Mouse (Mus musculus): ENCODE results near the gene Rab3d. TPM values are rescaled to one million over a fixed set of nuclear protein-coding genes. Genes with fewer than 3 reads are reported as not detected.
"Not testable (repeated sequence)": the region's sequence is repeated elsewhere in the genome, so short reads cannot be mapped to it uniquely, and the experiment has no call there.

The Rab3d gene
- polyA plus RNA-seq, 1 experiment from 2014 or later: 9.0 TPM

GRCm38 (mm10) chr9:21867726-21868125, 50.3 kb downstream of the Rab3d start:
- ATAC-seq (ENCODE audit: insufficient number of reproducible peaks, insufficient read depth, low FRiP score, low read depth): no peak
- Histone ChIP-seq H3K36me3 (ENCODE audit: control insufficient read depth, insufficient read depth, low read length) (no peaks in the 10 kb centered on the region), H3K9me3 (ENCODE audit: control insufficient read depth, low read length) (no peaks in the 10 kb centered on the region), H3K4me3 (ENCODE audit: control insufficient read depth in 1 of 2, insufficient read depth in 1 of 2, low read depth in 1 of 2, low read length in 2 of 2) (no peak overlapping the region), H3K4me2 (ENCODE audit: low read length) (no peak overlapping the region), H3K9ac (ENCODE audit: low read length) (no peak overlapping the region), H3K27me3 (ENCODE audit: control insufficient read depth, insufficient read depth, low read length) (no peaks in the 10 kb centered on the region), H3K4me1 (ENCODE audit: control insufficient read depth in 2 of 2, insufficient read depth in 2 of 2, low read length in 2 of 2) (peaks cover 0 to 3% of the 10 kb centered on the region in 2 experiments; a peak in 1 of 4 replicates), H3K27ac (replicated peaks in 1 of 2; ENCODE audit: control insufficient read depth in 1 of 2, insufficient read depth in 1 of 2, low read depth in 2 of 2, low read length in 2 of 2) (no peak overlapping the region)
- WGBS: 73% methylated on average over 3 of the region's 3 CpGs

GRCm38 (mm10) chr9:21866641-21867040, 51.4 kb downstream of the Rab3d start:
- Histone ChIP-seq H3K4me3 (ENCODE audit: control insufficient read depth in 1 of 2, insufficient read depth in 1 of 2, low read depth in 1 of 2, low read length in 2 of 2) (no peak overlapping the region), H3K4me2 (ENCODE audit: low read length) (no peak overlapping the region), H3K9me3 (ENCODE audit: control insufficient read depth, low read length) (peaks cover 6% of the 10 kb centered on the region), H3K9ac (ENCODE audit: low read length) (no peak overlapping the region), H3K27me3 (ENCODE audit: control insufficient read depth, insufficient read depth, low read length) (no peaks in the 10 kb centered on the region), H3K36me3 (ENCODE audit: control insufficient read depth, insufficient read depth, low read length) (no peaks in the 10 kb centered on the region), H3K27ac (replicated peaks in 1 of 2; ENCODE audit: control insufficient read depth in 1 of 2, insufficient read depth in 1 of 2, low read depth in 2 of 2, low read length in 2 of 2) (peak overlapping the region; percentile 16 to 33; a peak in 2 of 4 replicates), H3K4me1 (ENCODE audit: control insufficient read depth in 2 of 2, insufficient read depth in 2 of 2, low read length in 2 of 2) (peaks cover 0 to 3% of the 10 kb centered on the region in 2 experiments; a peak in 1 of 4 replicates)
- 39% methylated on average over 2 of the region's 2 CpGs for WGBS
- no peak for ATAC-seq (ENCODE audit: insufficient number of reproducible peaks, insufficient read depth, low FRiP score, low read depth)

DNA sequence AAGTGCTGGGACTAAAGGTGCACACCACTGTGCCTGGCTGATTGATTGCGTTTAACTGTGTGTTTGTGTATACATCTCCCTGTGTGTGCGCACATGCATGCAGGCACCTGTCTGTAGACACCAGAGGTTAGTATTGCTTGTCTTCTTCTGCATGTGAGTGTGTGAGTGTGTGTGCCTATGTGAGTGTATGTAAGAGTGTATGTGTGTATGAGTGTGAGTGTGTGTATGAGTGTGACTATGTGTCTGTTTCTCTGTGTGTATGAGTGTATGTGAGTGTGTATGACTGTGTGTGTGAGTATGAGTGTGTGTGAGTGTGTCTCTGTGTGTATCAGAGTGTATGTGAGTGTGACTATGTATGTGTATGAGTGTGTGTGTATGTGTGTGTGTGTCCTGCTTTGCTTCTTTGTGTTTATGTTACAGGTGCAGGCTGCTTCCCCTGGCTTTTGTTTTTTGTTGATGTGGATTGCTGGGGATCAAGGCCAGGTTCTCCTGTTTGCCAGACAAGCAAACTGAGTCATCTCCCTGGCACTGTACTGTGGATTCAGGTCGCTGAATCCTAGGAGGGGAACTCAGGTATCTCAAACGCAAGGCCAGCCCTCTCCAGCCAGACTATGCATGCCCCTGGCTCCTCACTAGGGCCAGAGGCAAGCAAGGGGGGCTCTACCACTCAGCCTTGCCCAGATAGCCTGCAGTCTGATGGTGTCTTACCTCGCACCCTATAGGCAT, 52.2 kb downstream of the Rab3d start:
- Histone ChIP-seq H3K4me3 (ENCODE audit: control insufficient read depth in 1 of 2, insufficient read depth in 1 of 2, low read depth in 1 of 2, low read length in 2 of 2) (no peak overlapping the region), H3K27ac (replicated peaks in 1 of 2; ENCODE audit: control insufficient read depth in 1 of 2, insufficient read depth in 1 of 2, low read depth in 2 of 2, low read length in 2 of 2) (0 out of 4 replicates have a peak overlapping the region, but pooled peaks have one; percentile 2 to 33), H3K4me2 (ENCODE audit: low read length) (no peak overlapping the region), H3K9me3 (ENCODE audit: control insufficient read depth, low read length) (peaks cover 6% of the 10 kb centered on the region), H3K36me3 (ENCODE audit: control insufficient read depth, insufficient read depth, low read length) (no peaks in the 10 kb centered on the region), H3K4me1 (ENCODE audit: control insufficient read depth in 2 of 2, insufficient read depth in 2 of 2, low read length in 2 of 2) (peaks cover 0 to 3% of the 10 kb centered on the region in 2 experiments; a peak in 1 of 4 replicates), H3K27me3 (ENCODE audit: control insufficient read depth, insufficient read depth, low read length) (no peaks in the 10 kb centered on the region), H3K9ac (ENCODE audit: low read length) (no peak overlapping the region)
- 63% methylated on average over 5 of the region's 5 CpGs for whole genome bisulfite sequencing
- ATAC-seq (ENCODE audit: insufficient number of reproducible peaks, insufficient read depth, low FRiP score, low read depth): no peak

DNA sequence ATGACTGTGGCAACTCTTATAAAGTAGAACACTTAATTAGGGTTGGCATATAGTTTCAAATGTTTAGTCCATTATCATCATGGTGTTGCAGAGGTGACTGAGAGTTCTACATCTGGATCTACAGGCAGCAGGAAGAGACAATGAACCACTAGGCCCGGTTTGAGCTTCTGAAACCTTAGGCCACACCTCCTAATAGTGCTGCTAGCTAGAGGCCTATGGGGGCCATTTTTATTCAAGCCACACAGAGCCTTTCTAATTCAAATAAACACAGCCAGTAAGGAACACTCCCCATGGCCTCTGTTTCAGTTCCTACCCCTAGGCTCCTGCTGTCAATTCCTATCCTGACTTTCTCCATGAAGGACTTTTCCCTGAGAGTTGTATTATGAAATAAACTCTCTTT, 55.8 kb downstream of the Rab3d start:
- no peaks in the 10 kb centered on the region for H3K27me3 ChIP-seq (ENCODE audit: control insufficient read depth, insufficient read depth, low read length)
- no peaks in the 10 kb centered on the region for H3K36me3 ChIP-seq (ENCODE audit: control insufficient read depth, insufficient read depth, low read length)
- H3K4me1 ChIP-seq (ENCODE audit: control insufficient read depth in 2 of 2, insufficient read depth in 2 of 2, low read length in 2 of 2): peaks cover 0 to 6% of the 10 kb centered on the region in 2 experiments; a peak in 2 of 4 replicates
- ATAC-seq (ENCODE audit: insufficient number of reproducible peaks, insufficient read depth, low FRiP score, low read depth): no peak
- H3K4me3 ChIP-seq (ENCODE audit: control insufficient read depth in 1 of 2, insufficient read depth in 1 of 2, low read depth in 1 of 2, low read length in 2 of 2): no peak overlapping the region
- WGBS: 74% methylated on average over 1 of the region's 1 CpGs
- H3K9me3 ChIP-seq (ENCODE audit: control insufficient read depth, low read length): peaks cover 6% of the 10 kb centered on the region
- no peak overlapping the region for H3K27ac ChIP-seq (replicated peaks in 1 of 2; ENCODE audit: control insufficient read depth in 1 of 2, insufficient read depth in 1 of 2, low read depth in 2 of 2, low read length in 2 of 2)
- H3K4me2 ChIP-seq (ENCODE audit: low read length): no peak overlapping the region
- H3K9ac ChIP-seq (ENCODE audit: low read length): no peak overlapping the region

DNA sequence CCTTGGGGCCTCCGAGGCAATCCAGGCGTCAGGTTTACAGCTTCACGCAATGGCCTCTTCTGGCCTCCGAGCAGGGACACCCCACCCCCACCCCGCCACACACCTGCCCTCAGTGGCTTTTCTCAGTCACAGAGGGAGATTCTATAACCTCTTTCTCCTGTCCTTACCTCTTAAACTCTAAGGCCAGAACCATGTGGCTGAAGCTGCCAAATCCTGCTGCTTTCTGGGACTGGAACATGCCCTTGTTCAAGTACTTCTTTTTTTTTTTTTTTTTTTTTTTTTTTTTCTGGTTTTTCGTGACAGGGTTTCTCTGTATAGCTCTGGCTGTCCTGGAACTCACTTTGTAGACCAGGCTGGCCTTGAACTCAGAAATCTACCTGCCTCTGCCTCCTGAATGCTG, 57.6 kb downstream of the Rab3d start:
- H3K4me1 ChIP-seq (ENCODE audit: control insufficient read depth in 2 of 2, insufficient read depth in 2 of 2, low read length in 2 of 2); H3K9ac ChIP-seq (ENCODE audit: low read length); ATAC-seq (ENCODE audit: insufficient number of reproducible peaks, insufficient read depth, low FRiP score, low read depth); H3K9me3 ChIP-seq (ENCODE audit: control insufficient read depth, low read length); H3K27ac ChIP-seq (replicated peaks in 1 of 2; ENCODE audit: control insufficient read depth in 1 of 2, insufficient read depth in 1 of 2, low read depth in 2 of 2, low read length in 2 of 2); H3K27me3 ChIP-seq (ENCODE audit: control insufficient read depth, insufficient read depth, low read length); H3K4me2 ChIP-seq (ENCODE audit: low read length); H3K36me3 ChIP-seq (ENCODE audit: control insufficient read depth, insufficient read depth, low read length); H3K4me3 ChIP-seq (ENCODE audit: control insufficient read depth in 1 of 2, insufficient read depth in 1 of 2, low read depth in 1 of 2, low read length in 2 of 2): not testable (repeated sequence)
- WGBS: 58% methylated on average over 6 of the region's 6 CpGs

DNA sequence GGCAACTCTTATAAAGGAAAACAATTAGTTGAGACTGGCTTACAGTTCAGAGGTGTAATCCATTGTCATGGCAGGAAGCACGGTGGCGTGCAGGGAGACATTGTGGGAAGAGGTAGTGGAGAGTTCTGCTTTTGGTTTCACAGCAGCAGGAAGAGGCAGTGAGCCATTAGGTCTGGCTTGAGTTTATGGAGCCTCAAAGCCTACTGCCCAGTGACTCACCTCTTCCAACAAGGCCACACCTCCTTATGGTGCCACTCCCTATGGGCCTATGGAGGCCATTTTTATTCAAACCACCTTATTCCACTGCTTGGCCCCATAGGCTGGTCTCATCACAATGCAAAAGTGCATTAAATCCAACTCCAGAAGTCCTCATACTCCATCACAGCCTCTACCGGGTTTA, 58.4 kb downstream of the Rab3d start:
- Histone ChIP-seq H3K9ac (ENCODE audit: low read length) (no peak overlapping the region), H3K4me3 (ENCODE audit: control insufficient read depth in 1 of 2, insufficient read depth in 1 of 2, low read depth in 1 of 2, low read length in 2 of 2) (no peak overlapping the region), H3K27ac (replicated peaks in 1 of 2; ENCODE audit: control insufficient read depth in 1 of 2, insufficient read depth in 1 of 2, low read depth in 2 of 2, low read length in 2 of 2) (no peak overlapping the region; a peak in 1 of 4 replicates), H3K9me3 (ENCODE audit: control insufficient read depth, low read length) (peaks cover 6% of the 10 kb centered on the region), H3K4me2 (ENCODE audit: low read length) (no peak overlapping the region), H3K4me1 (ENCODE audit: control insufficient read depth in 2 of 2, insufficient read depth in 2 of 2, low read length in 2 of 2) (peaks cover 0 to 3% of the 10 kb centered on the region in 2 experiments; a peak in 1 of 4 replicates), H3K36me3 (ENCODE audit: control insufficient read depth, insufficient read depth, low read length) (no peaks in the 10 kb centered on the region), H3K27me3 (ENCODE audit: control insufficient read depth, insufficient read depth, low read length) (no peaks in the 10 kb centered on the region)
- ATAC-seq (ENCODE audit: insufficient number of reproducible peaks, insufficient read depth, low FRiP score, low read depth): no peak
- WGBS: 73% methylated on average over 3 of the region's 3 CpGs

DNA sequence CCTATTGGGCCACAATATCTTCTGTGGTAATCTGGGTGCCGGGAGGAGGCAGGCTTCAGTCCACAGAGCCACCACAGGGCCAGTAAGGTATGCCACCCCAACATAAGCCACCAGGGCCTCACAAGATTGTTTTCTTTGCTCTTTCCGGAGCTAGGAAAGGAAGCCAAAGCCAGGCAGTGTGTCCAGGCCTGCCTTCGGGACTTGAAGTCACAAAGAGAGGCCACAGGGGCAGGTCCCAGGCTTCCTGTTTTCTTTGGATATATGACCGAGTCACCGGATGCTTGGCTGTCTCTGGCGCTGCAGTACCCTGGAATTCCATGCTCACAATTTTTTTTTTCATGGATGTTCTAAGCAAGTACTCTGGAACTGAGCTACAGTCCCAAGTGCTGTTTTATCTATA, 59.9 kb downstream of the Rab3d start:
- WGBS: 57% methylated on average over 6 of the region's 6 CpGs
- H3K4me2 ChIP-seq (ENCODE audit: low read length): no peak overlapping the region
- H3K4me1 ChIP-seq (ENCODE audit: control insufficient read depth in 2 of 2, insufficient read depth in 2 of 2, low read length in 2 of 2): peaks cover 0 to 3% of the 10 kb centered on the region in 2 experiments; a peak in 1 of 4 replicates
- no peak overlapping the region for H3K9ac ChIP-seq (ENCODE audit: low read length)
- H3K36me3 ChIP-seq (ENCODE audit: control insufficient read depth, insufficient read depth, low read length): no peaks in the 10 kb centered on the region
- no peaks in the 10 kb centered on the region for H3K27me3 ChIP-seq (ENCODE audit: control insufficient read depth, insufficient read depth, low read length)
- peaks cover 6% of the 10 kb centered on the region for H3K9me3 ChIP-seq (ENCODE audit: control insufficient read depth, low read length)
- H3K4me3 ChIP-seq (ENCODE audit: control insufficient read depth in 1 of 2, insufficient read depth in 1 of 2, low read depth in 1 of 2, low read length in 2 of 2): no peak overlapping the region
- ATAC-seq (ENCODE audit: insufficient number of reproducible peaks, insufficient read depth, low FRiP score, low read depth): peak; percentile 90
- peak overlapping the region; percentile 76 to 83; a peak in 3 of 4 replicates for H3K27ac ChIP-seq (replicated peaks in 1 of 2; ENCODE audit: control insufficient read depth in 1 of 2, insufficient read depth in 1 of 2, low read depth in 2 of 2, low read length in 2 of 2)
